Mouse (Mus musculus) liver, adult 2 months (tissue): Measurements from ENCODE around the gene Tsc22d3. TPM values are rescaled to one million over a fixed set of nuclear protein-coding genes. Genes with fewer than 3 reads are reported as not detected.

Experiments used
- DNase-seq: peaks from one replicate; pipeline ENCODE4 v3.0.0-alpha.2; 2011; ENCODE audit warnings: low read depth, low spot score; ENCODE audit errors: extremely low read depth
- H3K27ac ChIP-seq: fragments of 200-500 bp; replicated peaks from 2 replicates; pipeline ENCODE4 v1.5.1; 2012; ENCODE audit warnings: low read depth, mild to moderate bottlenecking, control low read depth, inconsistent platforms, low read length; ENCODE audit not compliant: insufficient read depth
- H3K27me3 ChIP-seq: fragments of 200-500 bp; 2 replicates; pipeline ENCODE4 v1.6.1; 2012; ENCODE audit warnings: mild to moderate bottlenecking, moderate library complexity, low read length, inconsistent platforms; ENCODE audit not compliant: control insufficient read depth, insufficient read depth
- H3K36me3 ChIP-seq: fragments of 200-500 bp; 2 replicates; pipeline ENCODE4 v1.6.1; 2012; ENCODE audit warnings: low read length, inconsistent platforms; ENCODE audit not compliant: control insufficient read depth, insufficient read depth
- H3K4me1 ChIP-seq: fragments of 200-500 bp; 2 replicates; pipeline ENCODE4 v1.6.1; 2011; ENCODE audit warnings: low read length; ENCODE audit not compliant: control insufficient read depth, insufficient read depth
- H3K4me3 ChIP-seq: fragments of 200-500 bp; 2 replicates; pipeline ENCODE4 v1.5.1; 2011; ENCODE audit warnings: low read depth, mild to moderate bottlenecking, control low read depth, low read length, moderate library complexity; ENCODE audit not compliant: insufficient read depth
- H3K79me2 ChIP-seq: fragments of 200-500 bp; 2 replicates; pipeline ENCODE4 v1.6.1; 2012; ENCODE audit warnings: inconsistent platforms, mild to moderate bottlenecking, low read length, moderate library complexity; ENCODE audit not compliant: control insufficient read depth, insufficient read depth
- H3K9ac ChIP-seq: fragments of 200-500 bp; 2 replicates; pipeline ENCODE4 v1.6.1; 2012; ENCODE audit warnings: low read depth, mild to moderate bottlenecking, control low read depth, inconsistent platforms, low read length
- CTCF ChIP-seq: fragments of 200-500 bp; IDR thresholded peaks from 2 replicates; pipeline ENCODE4 v1.5.1; 2011; ENCODE audit warnings: low read depth, low read length, control low read depth
- POLR2A ChIP-seq: fragments of 200-500 bp; IDR thresholded peaks from 2 replicates; pipeline ENCODE4 v1.6.1; 2011; ENCODE audit warnings: low read length, control low read depth; ENCODE audit not compliant: insufficient read depth; ENCODE audit errors: extremely low read depth
- WGBS: fragments of 180-500 bp; shearing (Covaris S2); methylation state at CpG from one replicate; pipeline ENCODE4 v1.1.7; 2018; 5-methylcytosine and 5-hydroxymethylcytosine counted together
- polyA plus RNA-seq: library from polyadenylated mRNA; depleted of rRNA; stranded (reverse); fragments of >200 nt; gene quantifications from 2 replicates; pipeline ENCODE4 v1.2.3, GENCODE M21; 2012
- total RNA-seq: library from RNA; depleted of rRNA; stranded (reverse); fragments of >200 nt; gene quantifications from 2 replicates; pipeline ENCODE4 v1.2.3, GENCODE M21; 2014

Gene Tsc22d3
- total and polyA plus RNA-seq, 2 experiments = 56.1 to 194 TPM

DNA sequence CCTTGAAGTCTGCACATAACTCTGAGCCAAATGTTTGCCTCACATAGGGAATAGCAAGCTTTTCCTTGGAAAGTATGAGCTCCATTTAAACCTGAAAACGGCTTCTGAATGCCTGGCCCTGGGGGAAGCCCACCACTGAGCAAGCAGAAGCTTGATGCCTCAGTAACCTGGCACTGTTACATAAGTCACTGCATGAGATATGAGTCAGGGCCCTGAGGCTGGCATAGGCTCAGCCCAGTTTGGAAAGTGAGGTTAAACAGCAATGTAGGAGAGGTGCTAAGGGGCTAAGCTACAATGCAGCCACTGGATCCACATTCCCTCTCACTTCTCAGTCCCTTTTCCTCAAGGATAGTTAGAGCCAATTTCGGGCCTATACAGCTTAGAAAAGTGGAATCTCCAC lies 10.3 kb downstream of the Tsc22d3 start:
- Histone ChIP-seq H3K27me3 (no peaks in the 10 kb centered on the region), H3K4me3 (no peak overlapping the region), H3K79me2 (no peaks in the 10 kb centered on the region), H3K27ac (no peak overlapping the region), H3K36me3 (peaks cover 28% of the 10 kb centered on the region), H3K9ac (no peak overlapping the region), H3K4me1 (peaks cover 5% of the 10 kb centered on the region; the same call in 1 of the 2 replicates)
- TF ChIP-seq POLR2A (no peak), CTCF (no peak)
- no peak for DNase-seq
- 93% methylated on average over 2 of the region's 2 CpGs for WGBS

DNA sequence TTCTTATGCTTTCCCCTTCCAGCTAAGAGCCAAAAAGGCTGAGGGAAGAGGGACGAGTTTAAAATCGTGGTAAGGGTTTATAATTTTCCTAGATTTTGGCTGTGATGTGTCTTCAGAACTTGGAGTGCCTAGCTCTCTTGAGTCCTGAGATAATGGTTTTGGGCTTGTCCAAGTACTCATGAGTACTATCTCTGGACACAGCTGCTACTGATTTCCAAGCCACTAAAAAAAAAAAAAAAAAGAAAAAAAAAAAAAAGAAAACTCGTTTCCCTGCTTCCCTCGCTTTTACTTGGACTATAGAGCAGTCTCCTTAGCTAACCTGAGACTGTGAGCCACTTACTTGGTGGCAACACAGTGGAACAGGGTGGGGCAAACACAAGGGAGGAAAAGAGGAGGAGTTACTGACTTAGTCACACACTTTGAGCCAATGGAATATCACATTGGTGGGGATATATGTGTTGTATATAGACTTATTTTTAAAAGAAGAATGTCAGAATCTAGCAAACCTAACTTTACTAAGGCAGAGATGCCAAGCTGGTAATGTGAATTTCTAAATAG lies 11.2 kb downstream of the Tsc22d3 start:
- TF ChIP-seq CTCF (no peak), POLR2A (no peak)
- Histone ChIP-seq H3K36me3 (peaks cover 27% of the 10 kb centered on the region), H3K27ac (no peak overlapping the region), H3K9ac (no peak overlapping the region), H3K79me2 (no peaks in the 10 kb centered on the region), H3K4me3 (no peak overlapping the region), H3K27me3 (no peaks in the 10 kb centered on the region), H3K4me1 (peaks cover 5% of the 10 kb centered on the region; the same call in 1 of the 2 replicates)
- no peak for DNase-seq
- 85% methylated on average over 4 of the region's 4 CpGs for WGBS

DNA sequence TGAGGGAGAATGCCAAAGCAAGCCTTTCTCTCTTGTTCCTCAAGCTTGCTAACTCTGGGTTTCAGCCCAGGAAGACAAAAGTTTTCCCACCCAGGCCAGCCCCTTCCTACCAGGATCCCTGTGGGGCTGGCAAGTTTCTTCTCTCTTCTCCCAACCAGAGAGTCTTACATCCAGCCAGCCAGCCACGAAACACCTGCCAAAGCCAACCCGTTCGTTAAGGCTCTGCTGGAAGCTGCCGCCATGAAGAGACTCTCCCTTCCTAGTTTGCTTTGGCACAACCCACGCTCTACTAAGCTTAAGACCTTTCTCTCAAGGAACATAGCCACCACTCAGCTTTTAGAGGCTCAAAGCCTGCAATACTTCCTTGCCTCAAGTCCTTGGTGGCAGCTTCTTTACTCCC lies 11.9 kb downstream of the Tsc22d3 start:
- Histone ChIP-seq H3K27ac (no peak overlapping the region), H3K79me2 (no peaks in the 10 kb centered on the region), H3K4me3 (no peak overlapping the region), H3K9ac (no peak overlapping the region), H3K36me3 (peaks cover 27% of the 10 kb centered on the region), H3K27me3 (no peaks in the 10 kb centered on the region), H3K4me1 (peaks cover 5% of the 10 kb centered on the region; the same call in 1 of the 2 replicates)
- WGBS = 75% methylated on average over 5 of the region's 5 CpGs
- no peak for TF ChIP-seq POLR2A
- TF ChIP-seq CTCF = no peak
- no peak for DNase-seq

DNA sequence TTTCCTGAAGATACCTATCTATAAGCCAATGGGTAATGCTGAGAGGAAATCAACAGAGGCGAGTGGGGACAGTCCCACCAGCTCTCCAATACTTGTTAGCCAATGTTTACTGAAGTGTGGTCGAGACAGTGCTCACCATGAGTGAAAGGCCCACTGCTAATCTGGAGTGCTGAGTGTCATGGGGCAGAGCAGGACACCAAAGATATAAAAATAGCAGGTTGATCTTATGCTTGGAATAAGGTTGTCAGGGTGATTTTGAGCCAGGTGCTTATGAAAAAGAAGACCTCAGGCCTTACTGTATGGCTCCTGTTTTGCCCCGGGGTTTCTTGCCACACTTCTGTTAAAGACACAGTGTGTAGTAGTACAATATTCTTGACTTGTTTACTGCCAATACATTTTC lies 20.0 kb downstream of the Tsc22d3 start:
- no peak overlapping the region for H3K4me3 ChIP-seq
- 69% methylated on average over 3 of the region's 3 CpGs for WGBS
- H3K9ac ChIP-seq = no peak overlapping the region
- DNase-seq = no peak
- peaks cover 4% of the 10 kb centered on the region for H3K36me3 ChIP-seq
- H3K4me1 ChIP-seq = no peaks in the 10 kb centered on the region
- no peaks in the 10 kb centered on the region for H3K27me3 ChIP-seq
- no peak for TF ChIP-seq CTCF
- no peak for TF ChIP-seq POLR2A
- no peaks in the 10 kb centered on the region for H3K79me2 ChIP-seq
- H3K27ac ChIP-seq = no peak overlapping the region

DNA sequence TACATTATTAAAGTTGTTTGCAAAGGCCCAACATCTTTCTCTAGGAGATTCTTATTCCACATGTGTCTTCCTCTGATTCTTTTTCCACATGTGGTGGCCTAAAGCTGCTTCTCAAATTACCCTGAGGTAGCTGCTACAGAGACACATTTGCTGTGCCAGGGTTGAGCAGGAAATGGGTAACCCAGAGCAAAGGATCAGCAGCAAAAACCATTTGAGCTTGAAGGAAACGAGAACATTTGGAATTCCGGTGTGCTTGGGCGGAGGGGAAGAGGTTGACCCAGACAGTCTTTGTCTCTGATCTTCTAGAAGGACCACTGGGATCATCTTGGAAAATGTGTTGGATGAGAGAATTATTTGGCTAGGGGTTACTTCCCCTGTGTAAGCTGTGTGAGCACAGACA lies 24.8 kb downstream of the Tsc22d3 start:
- Histone ChIP-seq H3K4me3 (no peak overlapping the region), H3K36me3 (peaks cover 9% of the 10 kb centered on the region; the same call in 1 of the 2 replicates)
- WGBS = 72% methylated on average over 3 of the region's 3 CpGs

DNA sequence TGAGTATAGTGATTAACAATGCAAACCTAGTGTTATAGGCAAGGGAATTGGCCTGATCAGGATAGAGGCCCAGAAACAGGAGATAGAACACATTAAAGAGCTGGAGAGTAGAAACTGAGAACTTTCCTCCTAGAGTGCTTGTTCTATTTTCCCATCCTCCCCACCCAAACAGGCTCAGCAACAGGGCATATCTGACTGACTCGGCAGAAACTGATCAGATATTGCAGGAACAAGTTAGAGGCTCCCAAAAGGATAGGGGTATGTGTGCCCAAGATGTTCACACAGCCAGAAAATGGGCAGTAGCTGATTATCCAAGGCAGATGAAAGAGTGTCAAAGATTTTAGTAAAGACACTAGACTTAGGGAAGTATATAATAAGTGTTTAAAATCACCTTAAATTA lies 25.3 kb downstream of the Tsc22d3 start:
- Histone ChIP-seq H3K9ac (no peak overlapping the region), H3K79me2 (no peaks in the 10 kb centered on the region), H3K36me3 (peaks cover 9% of the 10 kb centered on the region; the same call in 1 of the 2 replicates), H3K4me3 (no peak overlapping the region), H3K27ac (no peak overlapping the region), H3K27me3 (no peaks in the 10 kb centered on the region), H3K4me1 (peaks cover 4% of the 10 kb centered on the region; the same call in 1 of the 2 replicates)
- TF ChIP-seq CTCF (no peak), POLR2A (no peak)
- no peak for DNase-seq
- 73% methylated on average over 1 of the region's 1 CpGs for WGBS

More for the DNA sequence above, 24.8 kb downstream of the Tsc22d3 start:
- no peak for DNase-seq
- H3K79me2 ChIP-seq = no peaks in the 10 kb centered on the region
- no peak overlapping the region for H3K9ac ChIP-seq
- no peaks in the 10 kb centered on the region for H3K27me3 ChIP-seq
- H3K27ac ChIP-seq = no peak overlapping the region
- no peak for TF ChIP-seq POLR2A
- no peak for TF ChIP-seq CTCF
- H3K4me1 ChIP-seq = peaks cover 2% of the 10 kb centered on the region; the same call in 1 of the 2 replicates
